Mouse (Mus musculus): ENCODE data around the gene Dact2. TPM values are rescaled to one million over a fixed set of nuclear protein-coding genes. Genes with fewer than 3 reads are reported as not detected.

Gene Dact2
- polyA plus RNA-seq (2012; rRNA removed), result 7.6 and 8.3 TPM in 2 replicates

DNA sequence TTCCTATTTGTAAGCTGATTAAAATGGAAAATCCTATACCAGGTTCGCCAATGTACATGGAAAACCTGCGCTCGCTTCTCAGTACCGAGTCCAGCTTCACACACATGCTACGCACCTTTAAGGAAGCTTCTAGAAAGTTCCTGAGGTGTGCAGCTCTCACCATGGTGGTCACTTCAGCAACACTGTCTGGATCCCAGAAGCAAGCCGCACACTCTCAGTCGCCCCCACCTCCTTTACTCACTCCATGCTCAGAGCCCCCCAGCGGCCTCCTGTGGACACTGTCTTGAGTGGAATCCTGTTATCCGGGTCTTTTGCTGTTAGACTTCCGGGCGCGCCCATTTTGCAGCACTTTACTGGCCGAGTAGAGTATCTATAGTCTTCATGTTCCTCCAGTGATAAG lies at the start of gene Dact2:
TSS of gene Dact2 (minus strand) at position 244 of the 400 bp plus-strand sequence.
- Histone ChIP-seq H3K4me3 (ENCODE audit: control insufficient read depth, low read depth, low read length) (peak within 1 kb of the TSS; percentile 89), H3K4me1 (ENCODE audit: control insufficient read depth, insufficient read depth, low read length) (peaks cover 28% of the 10 kb centered on the region), H3K27me3 (ENCODE audit: control insufficient read depth, insufficient read depth, low read length) (no peaks in the 10 kb centered on the region), H3K36me3 (ENCODE audit: control insufficient read depth, insufficient read depth, low read length) (no peaks in the 10 kb centered on the region), H3K27ac (ENCODE audit: control insufficient read depth, insufficient read depth, low read depth, low read length) (peak within 1 kb of the TSS; percentile 65)
- TF ChIP-seq CTCF (IDR thresholded peaks at IDR 0.05; ENCODE audit: control insufficient read depth, insufficient read depth, insufficient replicate concordance, low read depth, low read length), result 0 out of 2 replicates have a peak, but pooled peaks have one; percentile 17
- no peak for TF ChIP-seq POLR2A (IDR thresholded peaks at IDR 0.05; ENCODE audit: control insufficient read depth, low read depth, low read length)

DNA sequence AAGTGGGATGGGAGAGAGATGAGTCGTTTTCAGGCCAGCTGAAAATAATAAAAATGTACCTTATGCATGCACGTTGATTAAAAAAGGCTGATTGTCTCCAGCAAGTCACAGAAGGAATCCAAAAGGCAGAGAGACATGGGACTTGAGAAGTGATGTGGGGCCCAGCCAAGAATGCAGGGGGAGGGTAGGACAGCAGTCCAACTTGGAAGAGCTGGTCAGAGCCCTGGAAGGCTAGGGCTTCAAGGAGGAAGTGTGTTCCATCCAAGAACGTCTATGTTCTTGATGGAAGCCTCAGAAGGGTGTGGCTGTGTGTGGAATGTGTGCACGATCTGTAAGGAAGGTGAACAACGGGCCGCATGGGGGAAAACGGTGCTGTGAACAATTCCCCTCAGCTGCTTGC lies 48.4 kb upstream of the Dact2 start:
- TF ChIP-seq POLR2A (IDR thresholded peaks at IDR 0.05; ENCODE audit: control insufficient read depth, low read depth, low read length) (no peak), CTCF (IDR thresholded peaks at IDR 0.05; ENCODE audit: control insufficient read depth, insufficient read depth, insufficient replicate concordance, low read depth, low read length) (no peak)
- H3K36me3 ChIP-seq (ENCODE audit: control insufficient read depth, insufficient read depth, low read length), result no peaks in the 10 kb centered on the region
- no peaks in the 10 kb centered on the region for H3K27me3 ChIP-seq (ENCODE audit: control insufficient read depth, insufficient read depth, low read length)
- H3K27ac ChIP-seq (ENCODE audit: control insufficient read depth, insufficient read depth, low read depth, low read length), result no peak overlapping the region
- H3K4me3 ChIP-seq (ENCODE audit: control insufficient read depth, low read depth, low read length), result no peak overlapping the region
- H3K4me1 ChIP-seq (ENCODE audit: control insufficient read depth, insufficient read depth, low read length), result no peaks in the 10 kb centered on the region; the same call in 1 of the 2 replicates

DNA sequence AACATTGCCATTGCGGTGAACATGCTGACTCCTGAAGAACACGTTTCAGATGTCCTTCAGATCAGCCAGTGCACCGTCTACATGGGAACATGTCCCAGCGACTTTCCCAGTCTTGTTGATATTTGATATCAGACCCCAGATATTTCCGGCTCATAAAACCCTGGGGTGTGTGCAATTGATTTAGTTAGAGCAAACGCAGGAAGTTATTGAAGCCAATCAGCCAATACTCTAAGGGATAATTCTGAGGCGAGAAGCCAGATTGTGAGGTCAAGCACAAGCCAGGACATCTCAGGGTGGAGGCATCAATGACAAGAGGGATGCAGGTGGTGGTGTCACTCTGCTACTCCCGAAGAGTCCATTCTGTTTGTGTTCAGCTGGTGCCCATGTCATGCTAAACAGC lies 46.3 kb upstream of the Dact2 start:
- no peak for TF ChIP-seq CTCF (IDR thresholded peaks at IDR 0.05; ENCODE audit: control insufficient read depth, insufficient read depth, insufficient replicate concordance, low read depth, low read length)
- no peak for TF ChIP-seq POLR2A (IDR thresholded peaks at IDR 0.05; ENCODE audit: control insufficient read depth, low read depth, low read length)
- Histone ChIP-seq H3K4me1 (ENCODE audit: control insufficient read depth, insufficient read depth, low read length) (no peaks in the 10 kb centered on the region; the same call in 1 of the 2 replicates), H3K36me3 (ENCODE audit: control insufficient read depth, insufficient read depth, low read length) (no peaks in the 10 kb centered on the region), H3K4me3 (ENCODE audit: control insufficient read depth, low read depth, low read length) (no peak overlapping the region), H3K27ac (ENCODE audit: control insufficient read depth, insufficient read depth, low read depth, low read length) (no peak overlapping the region), H3K27me3 (ENCODE audit: control insufficient read depth, insufficient read depth, low read length) (no peaks in the 10 kb centered on the region)

DNA sequence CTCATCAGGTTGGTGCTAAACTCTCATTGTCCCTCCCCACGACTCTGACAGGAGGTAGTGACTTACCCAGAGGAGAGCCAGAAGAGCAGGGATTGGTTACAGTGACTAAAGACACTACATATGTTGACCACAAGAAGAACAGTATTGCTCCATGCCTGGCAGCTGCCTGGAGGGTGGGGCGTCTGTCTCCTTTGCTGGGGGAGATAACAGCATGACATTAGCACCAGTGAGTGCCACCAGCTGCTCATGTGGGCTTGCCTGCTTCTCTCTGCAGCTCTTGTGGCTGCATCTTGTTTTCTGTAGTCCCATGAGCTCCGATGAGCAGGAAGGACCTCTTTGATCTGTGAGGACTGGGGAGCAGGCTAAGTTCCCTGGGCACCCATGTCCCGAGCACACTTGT lies 45.5 kb upstream of the Dact2 start:
- Histone ChIP-seq H3K4me3 (ENCODE audit: control insufficient read depth, low read depth, low read length) (no peak overlapping the region), H3K36me3 (ENCODE audit: control insufficient read depth, insufficient read depth, low read length) (no peaks in the 10 kb centered on the region), H3K4me1 (ENCODE audit: control insufficient read depth, insufficient read depth, low read length) (no peaks in the 10 kb centered on the region; the same call in 1 of the 2 replicates), H3K27me3 (ENCODE audit: control insufficient read depth, insufficient read depth, low read length) (no peaks in the 10 kb centered on the region), H3K27ac (ENCODE audit: control insufficient read depth, insufficient read depth, low read depth, low read length) (no peak overlapping the region)
- no peak for TF ChIP-seq POLR2A (IDR thresholded peaks at IDR 0.05; ENCODE audit: control insufficient read depth, low read depth, low read length)

DNA sequence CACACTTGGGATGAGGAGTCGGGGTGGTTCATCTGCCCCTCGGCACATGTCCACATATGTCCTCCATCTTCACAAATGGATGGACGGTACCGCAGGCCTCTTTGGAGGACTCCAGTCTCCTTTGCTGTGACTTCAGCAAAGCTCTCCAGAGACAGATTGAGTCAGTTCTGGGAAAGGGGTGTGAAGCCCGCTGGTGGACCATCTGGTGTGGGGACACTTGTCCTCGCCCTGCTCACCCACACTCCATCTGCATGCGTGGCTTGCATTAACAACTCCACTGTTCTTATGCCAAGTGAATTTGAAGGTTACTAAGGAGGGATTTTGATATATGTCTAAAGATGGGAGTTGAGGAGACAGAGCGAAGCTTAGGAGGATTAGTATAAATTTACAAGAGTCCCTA lies 43.8 kb upstream of the Dact2 start:
- no peak overlapping the region for H3K27ac ChIP-seq (ENCODE audit: control insufficient read depth, insufficient read depth, low read depth, low read length)
- no peak for TF ChIP-seq POLR2A (IDR thresholded peaks at IDR 0.05; ENCODE audit: control insufficient read depth, low read depth, low read length)
- TF ChIP-seq CTCF (IDR thresholded peaks at IDR 0.05; ENCODE audit: control insufficient read depth, insufficient read depth, insufficient replicate concordance, low read depth, low read length), result no peak

DNA sequence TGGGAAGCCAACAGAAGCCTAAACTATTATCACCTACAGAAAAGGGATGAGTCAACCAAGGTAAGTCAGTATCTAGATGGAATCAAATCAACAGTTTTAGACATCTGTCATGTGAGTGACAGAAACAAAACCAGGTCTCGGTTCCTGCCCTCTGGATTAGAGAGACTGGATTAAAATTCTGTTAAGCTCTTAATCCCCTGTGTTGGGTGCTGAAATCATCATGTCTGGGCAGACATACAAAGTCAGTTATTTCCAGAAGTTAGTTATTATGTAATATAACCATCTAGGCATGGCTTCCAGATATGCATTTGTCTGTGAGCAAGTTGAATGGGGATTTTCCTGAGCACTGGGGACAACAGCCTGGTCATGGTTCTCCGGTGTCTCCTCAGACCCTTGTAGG lies 42.2 kb upstream of the Dact2 start:
- H3K4me3 ChIP-seq (ENCODE audit: control insufficient read depth, low read depth, low read length), result no peak overlapping the region
- no peaks in the 10 kb centered on the region for H3K4me1 ChIP-seq (ENCODE audit: control insufficient read depth, insufficient read depth, low read length)
- H3K27me3 ChIP-seq (ENCODE audit: control insufficient read depth, insufficient read depth, low read length), result no peaks in the 10 kb centered on the region
- no peaks in the 10 kb centered on the region for H3K36me3 ChIP-seq (ENCODE audit: control insufficient read depth, insufficient read depth, low read length)
- H3K27ac ChIP-seq (ENCODE audit: control insufficient read depth, insufficient read depth, low read depth, low read length), result no peak overlapping the region
- TF ChIP-seq CTCF (IDR thresholded peaks at IDR 0.05; ENCODE audit: control insufficient read depth, insufficient read depth, insufficient replicate concordance, low read depth, low read length) (no peak), POLR2A (IDR thresholded peaks at IDR 0.05; ENCODE audit: control insufficient read depth, low read depth, low read length) (no peak)

More for the DNA sequence above, 43.8 kb upstream of the Dact2 start:
- no peaks in the 10 kb centered on the region for H3K36me3 ChIP-seq (ENCODE audit: control insufficient read depth, insufficient read depth, low read length)
- no peaks in the 10 kb centered on the region for H3K4me1 ChIP-seq (ENCODE audit: control insufficient read depth, insufficient read depth, low read length)
- no peak overlapping the region for H3K4me3 ChIP-seq (ENCODE audit: control insufficient read depth, low read depth, low read length)
- no peaks in the 10 kb centered on the region for H3K27me3 ChIP-seq (ENCODE audit: control insufficient read depth, insufficient read depth, low read length)

DNA sequence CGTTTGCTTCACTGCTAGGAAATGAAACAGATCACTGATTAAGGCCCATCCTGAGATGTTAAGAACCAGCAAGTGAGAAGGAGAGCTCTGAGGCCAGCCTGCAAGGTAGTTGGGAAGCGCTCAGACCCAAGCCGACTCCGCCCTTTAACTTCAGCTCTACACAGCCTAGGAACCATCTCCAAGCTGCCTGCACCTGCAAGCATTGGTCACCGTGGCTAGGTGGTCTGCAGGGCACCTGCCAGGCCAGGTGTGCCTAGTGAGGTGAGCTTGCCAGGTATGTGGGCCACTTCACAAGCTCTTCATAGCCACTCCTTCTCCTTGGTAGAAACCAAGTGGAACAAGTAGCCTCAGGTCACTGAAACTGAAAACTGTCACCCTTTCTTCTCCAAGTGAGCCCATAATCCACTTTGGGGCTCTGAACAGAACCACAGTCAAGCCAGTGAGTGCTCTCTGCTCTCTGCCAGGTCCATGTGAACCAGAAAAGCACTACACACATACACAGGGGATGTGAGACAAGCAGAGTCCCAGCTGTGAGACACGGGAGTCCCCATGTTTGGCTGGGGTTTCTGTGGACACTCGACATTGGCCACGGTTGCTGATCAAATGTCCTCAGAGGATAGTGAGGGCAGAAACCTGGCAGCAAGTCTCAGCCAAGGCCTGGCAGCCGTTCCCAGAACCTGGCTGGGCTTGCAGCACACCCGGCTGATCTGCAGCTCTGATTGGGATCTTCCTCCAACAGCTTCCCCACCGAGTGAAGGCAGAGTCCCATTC lies 40.3 kb upstream of the Dact2 start:
- Histone ChIP-seq H3K4me1 (ENCODE audit: control insufficient read depth, insufficient read depth, low read length) (no peaks in the 10 kb centered on the region), H3K4me3 (ENCODE audit: control insufficient read depth, low read depth, low read length) (no peak overlapping the region), H3K36me3 (ENCODE audit: control insufficient read depth, insufficient read depth, low read length) (no peaks in the 10 kb centered on the region), H3K27me3 (ENCODE audit: control insufficient read depth, insufficient read depth, low read length) (no peaks in the 10 kb centered on the region), H3K27ac (ENCODE audit: control insufficient read depth, insufficient read depth, low read depth, low read length) (no peak overlapping the region)
- TF ChIP-seq POLR2A (IDR thresholded peaks at IDR 0.05; ENCODE audit: control insufficient read depth, low read depth, low read length) (no peak), CTCF (IDR thresholded peaks at IDR 0.05; ENCODE audit: control insufficient read depth, insufficient read depth, insufficient replicate concordance, low read depth, low read length) (no peak)
